Mouse (Mus musculus): ENCODE results near the gene Ism1. TPM values are rescaled to one million over a fixed set of nuclear protein-coding genes. Genes with fewer than 3 reads are reported as not detected.

The Ism1 gene
- total and polyA plus RNA-seq, 2 experiments: 0.15 TPM; not detected in 1

DNA sequence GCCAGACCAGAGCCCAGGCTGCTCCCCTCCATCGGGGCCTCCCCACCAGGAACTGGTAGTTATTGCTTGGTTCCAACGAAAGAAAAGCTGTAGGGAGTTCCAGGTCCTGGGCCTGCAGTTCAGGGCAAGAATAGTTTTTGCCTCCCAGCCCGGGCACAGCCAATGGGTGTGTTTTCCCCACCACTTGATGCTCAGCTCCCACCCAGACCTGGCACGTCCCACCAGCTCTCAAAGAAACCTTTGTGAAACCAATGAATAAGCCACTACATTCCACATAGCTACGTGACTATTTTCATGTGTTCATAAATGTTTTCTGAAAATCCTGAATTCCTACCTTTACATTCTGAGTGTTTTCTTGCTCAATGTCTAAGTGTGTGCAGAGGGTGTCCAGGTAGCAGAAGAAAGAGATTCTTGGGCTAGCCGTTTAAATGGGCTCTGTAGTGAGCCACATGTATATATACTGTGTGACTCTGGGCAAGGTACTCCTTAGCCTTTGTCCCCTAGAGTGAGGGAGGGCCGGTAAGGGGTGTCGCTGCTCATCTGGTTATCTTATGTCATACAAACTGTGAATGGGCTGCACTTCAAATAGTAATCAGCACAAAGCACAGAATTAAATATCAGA, 97.1 kb downstream of the Ism1 start:
- no peaks in the 10 kb centered on the region for H3K36me3 ChIP-seq (ENCODE audit: control insufficient read depth, insufficient read depth, low read length)
- 78% methylated on average over 8 of the region's 8 CpGs for WGBS
- H3K4me1 ChIP-seq (ENCODE audit: control insufficient read depth, insufficient read depth, low read length): no peaks in the 10 kb centered on the region
- H3K9ac ChIP-seq (ENCODE audit: low read depth, low read length): no peak overlapping the region
- no peaks in the 10 kb centered on the region for H3K79me2 ChIP-seq (ENCODE audit: control insufficient read depth, insufficient read depth, low read length)
- no peaks in the 10 kb centered on the region for H3K27me3 ChIP-seq (ENCODE audit: control insufficient read depth, insufficient read depth, low read length)
- no peak for DNase-seq (ENCODE audit: extremely low read depth, low read depth, low spot score)
- no peak overlapping the region for H3K4me3 ChIP-seq (ENCODE audit: insufficient read depth, low read depth, low read length)
- no peak overlapping the region for H3K27ac ChIP-seq (replicated peaks; ENCODE audit: insufficient read depth, low read depth, low read length)
- no peak for TF ChIP-seq POLR2A (IDR thresholded peaks at IDR 0.05; ENCODE audit: extremely low read depth, insufficient read depth, low read length)
- TF ChIP-seq CTCF (IDR thresholded peaks at IDR 0.05; ENCODE audit: low read depth, low read length): no peak

DNA sequence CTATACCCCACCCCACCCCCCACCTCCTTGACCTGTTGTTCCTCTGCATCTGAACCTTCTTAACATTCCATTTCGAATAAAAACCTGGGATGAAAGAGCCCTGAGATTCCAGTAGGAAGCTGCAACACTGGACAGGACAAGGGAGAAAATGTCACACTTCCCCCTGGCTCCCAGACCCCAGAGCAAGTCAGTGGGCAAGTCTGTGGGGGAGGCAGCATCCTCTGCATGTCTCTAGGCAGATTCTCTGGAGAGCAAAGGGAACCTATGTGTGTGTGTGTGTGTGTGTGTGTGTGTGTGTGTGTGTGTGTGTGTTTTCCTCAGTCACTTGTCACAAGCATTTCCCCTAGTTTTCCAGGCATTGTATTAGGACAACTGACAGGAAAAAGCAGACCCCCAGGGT, 98.7 kb downstream of the Ism1 start:
- TF ChIP-seq POLR2A (IDR thresholded peaks at IDR 0.05; ENCODE audit: extremely low read depth, insufficient read depth, low read length) (no peak), CTCF (IDR thresholded peaks at IDR 0.05; ENCODE audit: low read depth, low read length) (no peak)
- H3K27ac ChIP-seq (replicated peaks; ENCODE audit: insufficient read depth, low read depth, low read length): no peak overlapping the region
- H3K9ac ChIP-seq (ENCODE audit: low read depth, low read length): no peak overlapping the region
- DNase-seq (ENCODE audit: extremely low read depth, low read depth, low spot score): no peak
- 4% methylated on average over 1 of the region's 1 CpGs for WGBS
- H3K4me3 ChIP-seq (ENCODE audit: insufficient read depth, low read depth, low read length): no peak overlapping the region
- no peaks in the 10 kb centered on the region for H3K36me3 ChIP-seq (ENCODE audit: control insufficient read depth, insufficient read depth, low read length)
- no peaks in the 10 kb centered on the region for H3K79me2 ChIP-seq (ENCODE audit: control insufficient read depth, insufficient read depth, low read length)
- H3K4me1 ChIP-seq (ENCODE audit: control insufficient read depth, insufficient read depth, low read length): no peaks in the 10 kb centered on the region
- no peaks in the 10 kb centered on the region for H3K27me3 ChIP-seq (ENCODE audit: control insufficient read depth, insufficient read depth, low read length)

DNA sequence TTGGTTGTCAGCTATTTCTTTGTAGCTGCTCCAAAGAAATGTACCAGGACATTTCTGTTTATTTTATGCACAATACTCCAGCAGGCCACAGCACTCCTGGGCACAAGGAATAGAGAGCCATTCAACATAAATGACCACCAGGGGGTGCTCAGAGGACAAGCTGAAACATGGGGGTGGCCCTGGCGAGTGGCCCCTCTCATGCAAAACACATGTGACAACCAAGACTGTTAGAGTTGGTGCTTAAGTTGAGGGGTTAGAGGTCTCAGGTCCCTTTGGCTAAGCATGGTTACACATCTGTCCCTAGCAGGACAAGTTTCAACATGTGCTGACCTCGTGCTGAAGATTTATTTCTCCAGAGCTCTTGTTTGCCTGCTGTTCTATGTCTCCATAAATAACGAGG, 100.3 kb downstream of the Ism1 start:
- Histone ChIP-seq H3K79me2 (ENCODE audit: control insufficient read depth, insufficient read depth, low read length) (no peaks in the 10 kb centered on the region), H3K9ac (ENCODE audit: low read depth, low read length) (no peak overlapping the region), H3K27me3 (ENCODE audit: control insufficient read depth, insufficient read depth, low read length) (no peaks in the 10 kb centered on the region), H3K27ac (replicated peaks; ENCODE audit: insufficient read depth, low read depth, low read length) (no peak overlapping the region), H3K36me3 (ENCODE audit: control insufficient read depth, insufficient read depth, low read length) (no peaks in the 10 kb centered on the region), H3K4me1 (ENCODE audit: control insufficient read depth, insufficient read depth, low read length) (no peaks in the 10 kb centered on the region), H3K4me3 (ENCODE audit: insufficient read depth, low read depth, low read length) (no peak overlapping the region)
- 52% methylated on average over 3 of the region's 3 CpGs for WGBS
- no peak for DNase-seq (ENCODE audit: extremely low read depth, low read depth, low spot score)
- TF ChIP-seq POLR2A (IDR thresholded peaks at IDR 0.05; ENCODE audit: extremely low read depth, insufficient read depth, low read length) (no peak), CTCF (IDR thresholded peaks at IDR 0.05; ENCODE audit: low read depth, low read length) (peak; percentile 37; the same call in 1 of the 2 replicates)

DNA sequence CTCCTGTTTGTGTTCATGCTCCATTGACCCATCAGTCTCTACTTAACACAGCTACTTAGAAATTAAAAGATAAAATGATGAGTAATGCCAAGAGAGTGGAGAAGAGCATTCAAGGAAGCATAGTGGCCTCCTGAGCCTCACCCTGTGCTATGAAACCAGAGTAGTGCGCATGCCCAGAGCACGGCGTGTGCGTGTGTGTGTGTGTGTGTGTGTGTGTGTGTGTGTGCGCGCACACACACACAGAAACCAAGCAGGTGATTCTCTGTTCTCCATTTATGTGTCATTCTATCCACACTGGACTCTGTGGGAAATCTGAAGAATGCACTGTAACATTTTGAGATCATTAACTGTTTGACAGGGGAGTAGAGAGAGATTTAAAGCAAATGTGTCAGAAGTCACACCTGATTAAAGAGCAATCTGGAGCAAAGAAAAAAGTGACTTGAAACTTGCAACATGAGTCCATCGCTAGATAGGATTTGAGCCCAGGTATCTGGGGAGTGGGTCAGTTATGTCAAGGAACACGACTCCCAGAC, 105.4 kb downstream of the Ism1 start:
- DNase-seq (ENCODE audit: extremely low read depth, low read depth, low spot score): no peak
- Histone ChIP-seq H3K27ac (replicated peaks; ENCODE audit: insufficient read depth, low read depth, low read length) (no peak overlapping the region), H3K36me3 (ENCODE audit: control insufficient read depth, insufficient read depth, low read length) (no peaks in the 10 kb centered on the region), H3K4me1 (ENCODE audit: control insufficient read depth, insufficient read depth, low read length) (no peaks in the 10 kb centered on the region), H3K79me2 (ENCODE audit: control insufficient read depth, insufficient read depth, low read length) (no peaks in the 10 kb centered on the region), H3K9ac (ENCODE audit: low read depth, low read length) (no peak overlapping the region), H3K4me3 (ENCODE audit: insufficient read depth, low read depth, low read length) (no peak overlapping the region), H3K27me3 (ENCODE audit: control insufficient read depth, insufficient read depth, low read length) (no peaks in the 10 kb centered on the region)
- TF ChIP-seq POLR2A (IDR thresholded peaks at IDR 0.05; ENCODE audit: extremely low read depth, insufficient read depth, low read length): no peak
- TF ChIP-seq CTCF (IDR thresholded peaks at IDR 0.05; ENCODE audit: low read depth, low read length): no peak
- 88% methylated on average over 8 of the region's 8 CpGs for WGBS

DNA sequence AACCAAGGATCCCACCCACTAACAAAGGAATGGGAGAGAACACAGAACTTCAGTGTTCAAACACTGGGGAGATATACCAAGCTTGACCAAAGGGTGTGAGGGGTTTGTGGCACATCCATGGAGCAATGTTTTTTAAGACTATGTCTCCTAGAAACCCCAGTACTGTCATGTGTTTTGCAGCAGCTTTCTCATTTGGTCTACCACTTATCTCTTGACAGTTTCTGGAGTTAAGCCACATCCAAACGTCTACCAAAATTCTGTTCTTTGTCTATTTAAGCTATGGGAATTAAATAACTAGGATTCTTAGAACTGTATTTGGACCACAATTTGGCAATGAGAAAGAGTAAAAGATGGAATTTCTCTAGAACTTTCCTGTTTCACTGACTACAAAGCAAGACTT, 106.5 kb downstream of the Ism1 start:
- H3K4me3 ChIP-seq (ENCODE audit: insufficient read depth, low read depth, low read length): no peak overlapping the region
- H3K27me3 ChIP-seq (ENCODE audit: control insufficient read depth, insufficient read depth, low read length): no peaks in the 10 kb centered on the region
- no peak overlapping the region for H3K9ac ChIP-seq (ENCODE audit: low read depth, low read length)
- no peak overlapping the region for H3K27ac ChIP-seq (replicated peaks; ENCODE audit: insufficient read depth, low read depth, low read length)
- WGBS: 62% methylated on average over 1 of the region's 1 CpGs
- H3K36me3 ChIP-seq (ENCODE audit: control insufficient read depth, insufficient read depth, low read length): no peaks in the 10 kb centered on the region
- DNase-seq (ENCODE audit: extremely low read depth, low read depth, low spot score): no peak
- no peak for TF ChIP-seq POLR2A (IDR thresholded peaks at IDR 0.05; ENCODE audit: extremely low read depth, insufficient read depth, low read length)
- TF ChIP-seq CTCF (IDR thresholded peaks at IDR 0.05; ENCODE audit: low read depth, low read length): no peak
- H3K79me2 ChIP-seq (ENCODE audit: control insufficient read depth, insufficient read depth, low read length): no peaks in the 10 kb centered on the region
- no peaks in the 10 kb centered on the region for H3K4me1 ChIP-seq (ENCODE audit: control insufficient read depth, insufficient read depth, low read length)

DNA sequence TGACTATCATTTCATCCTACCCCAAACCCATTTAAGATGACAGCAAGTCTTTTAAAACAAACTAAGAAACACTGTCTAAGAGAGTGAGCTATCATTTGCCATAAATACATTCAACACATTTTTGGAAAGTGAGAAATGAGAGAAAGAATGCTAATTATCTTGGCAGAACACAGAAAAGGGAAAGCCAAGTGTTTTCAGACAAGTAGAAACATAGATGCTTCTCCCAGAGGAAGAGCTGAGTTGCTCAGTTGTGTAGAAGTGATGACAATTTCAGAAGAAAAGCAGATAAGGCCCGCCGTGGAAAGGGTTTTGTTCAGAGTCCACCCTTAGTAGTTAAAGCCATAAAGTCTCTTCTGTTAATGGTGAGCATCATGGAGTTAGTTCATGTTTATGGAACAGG, 107.0 kb downstream of the Ism1 start:
- WGBS: 62% methylated on average over 2 of the region's 2 CpGs
- Histone ChIP-seq H3K27ac (replicated peaks; ENCODE audit: insufficient read depth, low read depth, low read length) (no peak overlapping the region), H3K9ac (ENCODE audit: low read depth, low read length) (no peak overlapping the region), H3K36me3 (ENCODE audit: control insufficient read depth, insufficient read depth, low read length) (no peaks in the 10 kb centered on the region), H3K4me1 (ENCODE audit: control insufficient read depth, insufficient read depth, low read length) (no peaks in the 10 kb centered on the region), H3K79me2 (ENCODE audit: control insufficient read depth, insufficient read depth, low read length) (no peaks in the 10 kb centered on the region), H3K27me3 (ENCODE audit: control insufficient read depth, insufficient read depth, low read length) (no peaks in the 10 kb centered on the region), H3K4me3 (ENCODE audit: insufficient read depth, low read depth, low read length) (no peak overlapping the region)
- TF ChIP-seq CTCF (IDR thresholded peaks at IDR 0.05; ENCODE audit: low read depth, low read length) (no peak), POLR2A (IDR thresholded peaks at IDR 0.05; ENCODE audit: extremely low read depth, insufficient read depth, low read length) (no peak)
- no peak for DNase-seq (ENCODE audit: extremely low read depth, low read depth, low spot score)

All from liver, adult 2 months (tissue).